Mouse (Mus musculus): Measurements from ENCODE around the gene Ptpn11. TPM values are rescaled to one million over a fixed set of nuclear protein-coding genes. Genes with fewer than 3 reads are reported as not detected.

The Ptpn11 gene
- polyA plus RNA-seq, 1 experiment: 2.0 TPM

DNA sequence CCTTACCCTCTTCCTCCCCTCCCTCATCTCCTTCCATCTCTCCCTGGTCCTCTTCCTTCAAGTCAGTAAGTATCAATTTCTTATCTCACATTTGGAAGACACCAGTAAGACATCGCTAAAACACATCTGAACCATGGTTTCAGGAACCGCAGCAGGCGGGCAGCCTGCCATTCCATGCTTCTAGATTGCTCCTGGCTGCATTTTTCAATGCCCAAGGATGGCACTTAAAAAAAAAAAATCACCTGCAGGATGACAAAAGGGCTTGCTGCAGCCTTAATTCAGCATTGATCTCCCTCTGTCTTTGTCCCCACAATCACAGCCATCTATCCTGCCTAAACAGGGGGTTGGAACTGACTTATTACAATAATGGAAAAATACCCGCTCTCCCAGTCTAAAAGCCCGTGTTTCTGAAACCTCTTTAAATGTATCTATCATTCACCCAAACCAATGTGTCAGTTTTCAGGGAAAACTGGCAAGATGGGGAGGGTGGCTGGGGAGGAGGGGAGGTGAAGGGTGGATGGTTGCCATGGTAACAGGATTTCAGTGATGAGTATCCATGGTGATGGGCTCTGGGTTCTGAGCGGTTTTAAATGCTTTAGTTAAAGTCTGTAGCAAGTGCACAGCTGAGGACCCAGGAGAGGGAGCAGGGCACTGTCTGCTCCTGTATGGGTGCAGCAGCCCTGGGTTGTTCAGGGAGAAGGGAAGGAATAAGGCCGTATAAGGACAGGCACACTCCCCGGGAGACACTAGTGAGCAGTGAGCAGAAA, 75.6 kb downstream of the Ptpn11 start:
- H3K4me1 ChIP-seq (ENCODE audit: control insufficient read depth): no peaks in the 10 kb centered on the region
- no peaks in the 10 kb centered on the region for H3K36me3 ChIP-seq (ENCODE audit: control insufficient read depth)
- H3K27me3 ChIP-seq (ENCODE audit: control insufficient read depth): no peaks in the 10 kb centered on the region
- H3K4me3 ChIP-seq (replicated peaks): no peak overlapping the region
- no peaks in the 10 kb centered on the region for H3K9me3 ChIP-seq (ENCODE audit: control insufficient read depth, low read length)
- TF ChIP-seq GATA1 (IDR thresholded peaks at IDR 0.05; ENCODE audit: low read length) (no peak), TAL1 (IDR thresholded peaks at IDR 0.05; ENCODE audit: low read length) (no peak)

DNA sequence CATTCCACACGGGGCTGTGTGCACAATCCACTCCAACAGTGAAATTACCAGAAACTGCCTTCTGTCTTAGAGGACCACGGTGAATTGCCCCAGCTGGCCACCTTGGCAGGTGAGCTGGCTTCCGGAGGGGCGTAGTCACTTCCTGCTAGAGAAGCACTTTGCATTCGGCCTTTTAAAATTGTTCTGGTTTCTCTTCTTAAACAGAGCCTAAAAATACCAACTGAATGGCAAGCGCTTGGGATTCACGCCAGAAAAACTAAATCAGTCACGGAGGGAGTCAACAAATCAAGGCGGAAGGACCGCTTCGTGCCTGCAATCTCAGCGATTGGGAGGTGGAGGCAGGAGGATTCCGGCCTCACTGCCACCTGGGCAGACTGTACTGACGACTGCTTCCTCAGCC, 77.0 kb downstream of the Ptpn11 start:
- TF ChIP-seq GATA1 (IDR thresholded peaks at IDR 0.05; ENCODE audit: low read length) (no peak), TAL1 (IDR thresholded peaks at IDR 0.05; ENCODE audit: low read length) (no peak)
- no peak overlapping the region for H3K4me3 ChIP-seq (replicated peaks)
- H3K27me3 ChIP-seq (ENCODE audit: control insufficient read depth): no peaks in the 10 kb centered on the region
- H3K4me1 ChIP-seq (ENCODE audit: control insufficient read depth): no peaks in the 10 kb centered on the region
- H3K9me3 ChIP-seq (ENCODE audit: control insufficient read depth, low read length): no peaks in the 10 kb centered on the region
- H3K36me3 ChIP-seq (ENCODE audit: control insufficient read depth): no peaks in the 10 kb centered on the region

DNA sequence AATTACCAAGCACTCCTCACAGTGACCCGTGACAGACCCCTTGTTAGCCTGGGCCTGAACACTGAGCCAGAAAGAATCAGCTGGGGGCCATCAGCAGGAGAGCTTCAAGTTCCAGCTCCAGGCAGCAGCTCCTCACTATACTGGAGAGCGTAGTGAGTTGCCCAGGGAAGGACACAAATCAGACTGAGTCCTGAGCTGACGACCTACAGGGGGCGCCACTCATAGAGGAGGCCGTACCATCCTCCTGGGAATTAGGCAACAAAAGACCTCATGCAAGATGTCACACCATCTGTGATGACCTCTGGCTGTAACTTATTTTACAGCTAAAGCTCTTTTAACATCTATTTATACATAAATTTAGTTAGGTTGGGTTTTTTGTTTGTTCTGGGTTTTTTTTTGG, 78.8 kb downstream of the Ptpn11 start:
- no peak for TF ChIP-seq GATA1 (IDR thresholded peaks at IDR 0.05; ENCODE audit: low read length)
- no peak for TF ChIP-seq TAL1 (IDR thresholded peaks at IDR 0.05; ENCODE audit: low read length)
- no peaks in the 10 kb centered on the region for H3K9me3 ChIP-seq (ENCODE audit: control insufficient read depth, low read length)

GRCm38 (mm10) chr5:121111106-121111915, 79.9 kb downstream of the Ptpn11 start:
- no peaks in the 10 kb centered on the region for H3K9me3 ChIP-seq (ENCODE audit: control insufficient read depth, low read length)
- H3K36me3 ChIP-seq (ENCODE audit: control insufficient read depth): no peaks in the 10 kb centered on the region
- H3K4me1 ChIP-seq (ENCODE audit: control insufficient read depth): no peaks in the 10 kb centered on the region
- H3K27me3 ChIP-seq (ENCODE audit: control insufficient read depth): no peaks in the 10 kb centered on the region
- no peak overlapping the region for H3K4me3 ChIP-seq (replicated peaks)
- TF ChIP-seq TAL1 (IDR thresholded peaks at IDR 0.05; ENCODE audit: low read length) (no peak), GATA1 (IDR thresholded peaks at IDR 0.05; ENCODE audit: low read length) (no peak)

More for the DNA sequence above, 78.8 kb downstream of the Ptpn11 start:
- H3K4me3 ChIP-seq (replicated peaks): no peak overlapping the region
- H3K36me3 ChIP-seq (ENCODE audit: control insufficient read depth): no peaks in the 10 kb centered on the region
- H3K27me3 ChIP-seq (ENCODE audit: control insufficient read depth): no peaks in the 10 kb centered on the region
- H3K4me1 ChIP-seq (ENCODE audit: control insufficient read depth): no peaks in the 10 kb centered on the region

DNA sequence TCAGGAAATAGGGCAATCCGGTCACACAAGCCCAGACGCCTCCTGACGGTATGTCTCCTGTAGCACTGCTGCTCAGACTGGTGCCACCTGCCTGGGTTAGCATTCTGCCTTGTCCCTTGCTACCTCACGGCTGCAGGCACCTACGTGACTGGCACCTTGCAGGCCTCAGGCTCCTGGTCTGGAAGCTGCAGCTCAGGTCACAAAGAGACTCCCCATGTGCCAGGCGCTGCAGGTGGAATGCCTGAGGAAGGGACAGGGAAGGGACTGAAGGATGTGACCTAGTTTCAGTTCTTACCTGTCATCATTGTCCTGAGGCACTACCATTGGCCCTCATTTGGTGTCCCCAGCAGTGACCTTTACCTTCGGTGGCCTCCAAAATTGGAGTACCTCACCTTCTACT, 82.0 kb downstream of the Ptpn11 start:
- Histone ChIP-seq H3K9me3 (ENCODE audit: control insufficient read depth, low read length) (no peaks in the 10 kb centered on the region), H3K4me3 (replicated peaks) (no peak overlapping the region), H3K36me3 (ENCODE audit: control insufficient read depth) (no peaks in the 10 kb centered on the region), H3K4me1 (ENCODE audit: control insufficient read depth) (no peaks in the 10 kb centered on the region), H3K27me3 (ENCODE audit: control insufficient read depth) (no peaks in the 10 kb centered on the region)
- TF ChIP-seq TAL1 (IDR thresholded peaks at IDR 0.05; ENCODE audit: low read length) (no peak), GATA1 (IDR thresholded peaks at IDR 0.05; ENCODE audit: low read length) (no peak)

DNA sequence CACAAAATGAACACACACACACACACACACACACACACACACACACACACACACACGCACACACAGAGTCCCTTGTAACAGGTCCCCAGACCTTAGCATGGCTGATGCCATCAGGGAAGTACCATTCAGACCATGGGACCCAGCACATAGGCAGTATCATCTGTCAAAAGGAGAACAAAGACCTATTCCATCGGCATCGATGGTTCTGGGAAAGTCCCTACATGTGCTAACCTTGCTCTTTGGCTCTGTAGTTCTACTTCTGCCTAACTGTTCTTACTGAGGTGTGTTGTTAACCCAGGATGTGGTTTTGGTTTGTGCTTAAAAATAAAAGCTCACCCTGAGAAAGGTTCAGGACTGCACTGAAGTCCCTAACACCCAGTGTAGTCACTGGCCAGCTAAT, 84.3 kb downstream of the Ptpn11 start:
- Histone ChIP-seq H3K4me1 (ENCODE audit: control insufficient read depth) (no peaks in the 10 kb centered on the region), H3K27me3 (ENCODE audit: control insufficient read depth) (no peaks in the 10 kb centered on the region), H3K4me3 (replicated peaks) (no peak overlapping the region), H3K36me3 (ENCODE audit: control insufficient read depth) (no peaks in the 10 kb centered on the region), H3K9me3 (ENCODE audit: control insufficient read depth, low read length) (no peaks in the 10 kb centered on the region)
- TF ChIP-seq GATA1 (IDR thresholded peaks at IDR 0.05; ENCODE audit: low read length): no peak
- no peak for TF ChIP-seq TAL1 (IDR thresholded peaks at IDR 0.05; ENCODE audit: low read length)

DNA sequence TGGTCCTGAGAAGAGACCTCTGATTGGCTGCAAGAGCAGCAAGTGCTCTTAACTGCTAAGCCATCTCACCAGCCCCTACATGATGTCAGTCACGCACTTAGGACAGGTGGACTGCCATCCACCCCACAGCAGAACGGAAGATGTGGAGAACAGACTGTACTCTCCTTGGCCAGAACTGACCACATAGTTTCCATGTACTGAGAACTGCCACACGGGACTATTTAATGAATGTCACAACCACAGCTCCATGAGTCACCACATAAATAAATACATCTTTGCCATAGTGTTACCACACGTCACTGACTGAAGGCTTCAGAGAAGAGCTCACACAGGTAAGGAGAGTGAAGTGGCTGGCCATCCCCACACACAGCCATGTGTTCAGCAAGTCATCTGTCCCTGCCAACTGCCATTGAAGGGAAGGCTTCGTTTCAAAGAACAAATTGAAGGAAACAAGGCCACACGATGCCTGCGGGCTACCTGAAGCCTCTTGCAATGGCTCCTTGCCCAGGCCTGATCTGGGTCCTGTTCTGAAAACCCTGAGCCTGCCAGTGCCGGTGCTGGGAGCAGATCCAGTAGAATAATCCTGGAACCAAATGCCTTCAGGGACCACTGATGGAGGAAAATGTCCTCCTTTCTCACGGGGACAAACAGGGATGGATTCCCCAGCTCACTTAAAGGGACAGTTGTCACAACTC, 90.2 kb downstream of the Ptpn11 start:
- H3K4me1 ChIP-seq (ENCODE audit: control insufficient read depth): no peaks in the 10 kb centered on the region
- H3K4me3 ChIP-seq (replicated peaks): no peak overlapping the region
- TF ChIP-seq GATA1 (IDR thresholded peaks at IDR 0.05; ENCODE audit: low read length) (no peak), TAL1 (IDR thresholded peaks at IDR 0.05; ENCODE audit: low read length) (no peak)
- no peaks in the 10 kb centered on the region for H3K9me3 ChIP-seq (ENCODE audit: control insufficient read depth, low read length)
- H3K27me3 ChIP-seq (ENCODE audit: control insufficient read depth): no peaks in the 10 kb centered on the region
- H3K36me3 ChIP-seq (ENCODE audit: control insufficient read depth): no peaks in the 10 kb centered on the region

DNA sequence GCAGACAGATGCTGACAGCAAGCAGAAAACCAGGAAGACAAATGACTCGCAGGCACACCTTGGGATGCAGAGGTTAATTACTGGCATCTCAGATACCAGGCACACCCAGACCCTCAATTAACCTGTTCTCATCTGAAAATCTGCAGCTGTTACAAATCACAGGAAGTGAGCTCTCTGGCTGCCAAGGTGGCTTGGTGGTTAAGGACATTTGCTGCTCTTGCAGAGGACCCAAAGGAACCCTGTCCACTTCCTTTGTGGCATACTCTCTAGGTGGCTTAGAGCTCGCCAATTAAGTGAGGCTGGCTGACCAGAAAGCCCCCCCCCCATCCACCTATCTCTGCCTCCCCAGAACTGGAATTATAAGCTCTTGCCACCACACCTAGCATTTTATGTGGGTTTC, 91.1 kb downstream of the Ptpn11 start:
- TF ChIP-seq TAL1 (IDR thresholded peaks at IDR 0.05; ENCODE audit: low read length): no peak
- TF ChIP-seq GATA1 (IDR thresholded peaks at IDR 0.05; ENCODE audit: low read length): no peak
- Histone ChIP-seq H3K4me3 (replicated peaks) (no peak overlapping the region), H3K27me3 (ENCODE audit: control insufficient read depth) (no peaks in the 10 kb centered on the region), H3K4me1 (ENCODE audit: control insufficient read depth) (no peaks in the 10 kb centered on the region), H3K9me3 (ENCODE audit: control insufficient read depth, low read length) (no peaks in the 10 kb centered on the region), H3K36me3 (ENCODE audit: control insufficient read depth) (no peaks in the 10 kb centered on the region)

DNA sequence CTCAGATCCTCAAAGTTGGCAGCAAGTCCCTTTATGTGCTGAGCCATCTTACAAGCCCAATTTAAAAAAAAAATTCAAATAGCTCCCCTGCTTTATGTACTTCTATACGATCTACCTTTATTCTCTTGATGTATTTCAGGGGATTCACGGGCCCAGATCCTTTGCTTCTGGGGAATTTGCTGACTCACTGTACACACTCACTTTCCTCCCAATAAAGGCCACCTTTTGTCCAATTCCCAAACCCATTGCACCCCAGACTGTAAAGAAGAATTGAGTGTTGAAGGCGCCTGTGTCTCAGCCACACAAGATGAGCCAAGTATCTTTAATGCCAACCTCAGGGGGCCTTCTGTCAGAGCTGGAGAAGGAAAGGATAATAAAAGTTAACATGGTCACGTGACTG, 93.2 kb downstream of the Ptpn11 start:
- H3K36me3 ChIP-seq (ENCODE audit: control insufficient read depth): no peaks in the 10 kb centered on the region
- no peaks in the 10 kb centered on the region for H3K9me3 ChIP-seq (ENCODE audit: control insufficient read depth, low read length)
- no peak overlapping the region for H3K4me3 ChIP-seq (replicated peaks)
- TF ChIP-seq TAL1 (IDR thresholded peaks at IDR 0.05; ENCODE audit: low read length): no peak
- TF ChIP-seq GATA1 (IDR thresholded peaks at IDR 0.05; ENCODE audit: low read length): no peak
- no peaks in the 10 kb centered on the region for H3K4me1 ChIP-seq (ENCODE audit: control insufficient read depth)
- H3K27me3 ChIP-seq (ENCODE audit: control insufficient read depth): no peaks in the 10 kb centered on the region
